Mouse (Mus musculus) spleen, adult 2 months (tissue): ENCODE results near the gene Armc9. TPM values are rescaled to one million over a fixed set of nuclear protein-coding genes. Genes with fewer than 3 reads are reported as not detected.
A peak's percentile ranks its signal among the peaks of the same experiment; 100 is the strongest.

Experiments
- DNase-seq, 2 experiments: peaks; one replicate each; pipeline versions ENCODE4 v3.0.0 to v3.0.0-alpha.2; 2012 to 2021; ENCODE audit warnings: low spot score in 2 of 2, low read depth in 1 of 2
- H3K27ac ChIP-seq: fragments of 200-500 bp; 2 replicates; pipeline ENCODE4 v1.5.1; 2012; ENCODE audit warnings: low read length, inconsistent platforms; ENCODE audit not compliant: insufficient read depth
- H3K27me3 ChIP-seq: fragments of 200-500 bp; 2 replicates; pipeline ENCODE4 v1.6.1; 2012; ENCODE audit warnings: mild to moderate bottlenecking, moderate library complexity, low read length, inconsistent platforms; ENCODE audit not compliant: control insufficient read depth, insufficient read depth
- H3K36me3 ChIP-seq: fragments of 200-500 bp; 2 replicates; pipeline ENCODE4 v1.6.1; 2012; ENCODE audit warnings: mild to moderate bottlenecking, low read length, inconsistent platforms; ENCODE audit not compliant: control insufficient read depth, insufficient read depth
- H3K4me1 ChIP-seq: fragments of 200-500 bp; 2 replicates; pipeline ENCODE4 v1.6.1; 2011; ENCODE audit warnings: inconsistent platforms; ENCODE audit not compliant: control insufficient read depth, insufficient read depth, insufficient read length
- H3K4me3 ChIP-seq: fragments of 200-500 bp; 2 replicates; pipeline ENCODE4 v1.5.1; 2011; ENCODE audit warnings: mild to moderate bottlenecking, inconsistent platforms; ENCODE audit not compliant: insufficient read depth, insufficient read length; ENCODE audit errors: extremely low read depth
- CTCF ChIP-seq: fragments of 200-500 bp; IDR thresholded peaks from 2 replicates; pipeline ENCODE4 v1.5.1; 2011; ENCODE audit warnings: mild to moderate bottlenecking, inconsistent platforms; ENCODE audit not compliant: insufficient read depth, insufficient read length, insufficient replicate concordance; ENCODE audit errors: extremely low read depth
- POLR2A ChIP-seq: fragments of 200-500 bp; IDR thresholded peaks from 2 replicates; pipeline ENCODE4 v1.6.1; 2011; ENCODE audit warnings: low read depth, low read length, inconsistent platforms
- WGBS: fragments of 180-500 bp; shearing (Covaris S2); methylation state at CpG from one replicate; pipeline ENCODE4 v1.1.7; 2018; 5-methylcytosine and 5-hydroxymethylcytosine counted together
- polyA plus RNA-seq: library from polyadenylated mRNA; depleted of rRNA; stranded (reverse); fragments of >200 nt; gene quantifications from 2 replicates; pipeline ENCODE4 v1.2.3, GENCODE M21; 2012

The Armc9 gene
- polyA plus RNA-seq, 1 experiment, result 2.7 TPM

DNA sequence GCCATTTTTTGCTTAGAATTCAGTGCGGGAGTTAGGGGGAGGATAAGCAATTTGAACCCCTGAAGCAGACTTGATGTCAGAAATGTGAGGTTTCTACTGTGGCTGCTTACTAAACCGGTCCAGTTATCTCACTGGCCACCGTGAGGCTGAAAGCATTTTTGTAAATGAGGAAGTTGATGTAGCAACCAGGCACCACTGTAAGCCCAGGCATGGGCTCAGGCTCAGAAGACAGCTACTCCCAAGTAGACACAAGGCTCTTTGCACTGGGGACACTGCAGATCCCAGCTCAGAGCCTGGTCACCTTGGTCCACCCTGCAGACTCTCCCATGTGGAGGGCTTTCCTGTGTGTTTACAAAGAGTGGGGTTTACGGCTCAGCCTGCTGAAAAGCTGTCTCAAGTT lies 79.2 kb downstream of the Armc9 start:
- DNase-seq, result peak; percentile 21 to 28
- WGBS, result 28% methylated on average over 4 of the region's 4 CpGs
- no peaks in the 10 kb centered on the region for H3K27me3 ChIP-seq
- peaks cover 17% of the 10 kb centered on the region for H3K4me1 ChIP-seq
- H3K27ac ChIP-seq, result peak overlapping the region; percentile 65; the same call in 1 of the 2 replicates
- H3K36me3 ChIP-seq, result no peaks in the 10 kb centered on the region
- no peak overlapping the region for H3K4me3 ChIP-seq
- TF ChIP-seq POLR2A (no peak), CTCF (no peak)

- Histone ChIP-seq H3K4me1 (peaks cover 8% of the 10 kb centered on the region; the same call in 1 of the 2 replicates), H3K27ac (no peak overlapping the region), H3K27me3 (no peaks in the 10 kb centered on the region), H3K4me3 (no peak overlapping the region), H3K36me3 (no peaks in the 10 kb centered on the region)
- WGBS, result 75% methylated on average over 10 of the region's 10 CpGs
- no peak for DNase-seq
- no peak for TF ChIP-seq POLR2A
Measured at GRCm38 (mm10) chr1:86235118-86235517, 80.5 kb downstream of the Armc9 start.

GRCm38 (mm10) chr1:86236442-86236841 lies 81.9 kb downstream of the Armc9 start:
- TF ChIP-seq POLR2A (no peak), CTCF (no peak)
- 92% methylated on average over 10 of the region's 10 CpGs for WGBS
- Histone ChIP-seq H3K36me3 (no peaks in the 10 kb centered on the region), H3K27ac (no peak overlapping the region), H3K4me1 (peaks cover 7% of the 10 kb centered on the region; the same call in 1 of the 2 replicates), H3K4me3 (no peak overlapping the region), H3K27me3 (no peaks in the 10 kb centered on the region)
- DNase-seq, result no peak

DNA sequence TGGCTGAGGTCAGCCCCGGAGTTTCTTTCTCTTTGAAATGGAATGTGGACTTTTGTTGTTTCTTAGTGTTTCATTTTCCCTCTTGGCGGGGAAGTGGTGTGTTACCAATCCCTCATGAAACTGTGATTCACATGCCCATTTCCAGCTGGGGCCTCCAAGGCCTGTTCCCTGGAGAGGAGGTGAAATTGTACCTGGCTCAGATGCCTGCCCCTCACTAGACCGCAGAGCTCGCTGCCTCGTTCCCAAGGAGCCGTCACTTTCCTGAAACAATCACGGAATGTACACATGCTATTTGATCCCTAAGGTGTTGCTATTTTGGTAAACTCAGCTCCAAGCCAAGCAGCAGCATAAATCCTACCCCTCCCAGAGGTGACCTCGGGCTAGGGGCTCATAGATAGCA lies 84.4 kb downstream of the Armc9 start:
- H3K27ac ChIP-seq, result no peak overlapping the region
- WGBS, result 93% methylated on average over 8 of the region's 8 CpGs
- H3K4me1 ChIP-seq, result 0 out of 2 replicates have a peak, but pooled peaks cover 2% of the 10 kb centered on the region
- TF ChIP-seq POLR2A (no peak), CTCF (no peak)
- no peak for DNase-seq
- H3K4me3 ChIP-seq, result no peak overlapping the region
- H3K27me3 ChIP-seq, result no peaks in the 10 kb centered on the region
- H3K36me3 ChIP-seq, result no peaks in the 10 kb centered on the region

DNA sequence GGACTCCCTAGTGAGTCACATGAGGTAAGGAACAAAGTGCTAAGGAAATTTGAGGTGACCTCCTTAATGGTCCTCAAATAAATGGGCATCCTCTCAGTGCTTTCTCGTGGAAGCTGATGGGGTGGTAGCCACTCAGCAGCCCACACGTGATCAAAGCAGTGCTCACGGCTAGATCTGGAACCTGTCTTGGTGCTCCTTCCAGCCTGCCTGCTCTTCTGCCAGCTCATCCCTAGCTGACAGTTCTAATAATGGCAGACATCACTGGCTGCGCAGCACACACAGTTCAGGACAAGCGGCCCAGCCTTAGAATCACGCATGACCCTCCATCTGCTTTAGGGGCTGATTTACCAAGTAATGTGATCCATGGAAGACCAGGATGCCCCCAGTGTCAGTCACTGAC lies 85.3 kb downstream of the Armc9 start:
- no peaks in the 10 kb centered on the region for H3K36me3 ChIP-seq
- WGBS, result 90% methylated on average over 6 of the region's 6 CpGs
- H3K4me1 ChIP-seq, result no peaks in the 10 kb centered on the region

DNA sequence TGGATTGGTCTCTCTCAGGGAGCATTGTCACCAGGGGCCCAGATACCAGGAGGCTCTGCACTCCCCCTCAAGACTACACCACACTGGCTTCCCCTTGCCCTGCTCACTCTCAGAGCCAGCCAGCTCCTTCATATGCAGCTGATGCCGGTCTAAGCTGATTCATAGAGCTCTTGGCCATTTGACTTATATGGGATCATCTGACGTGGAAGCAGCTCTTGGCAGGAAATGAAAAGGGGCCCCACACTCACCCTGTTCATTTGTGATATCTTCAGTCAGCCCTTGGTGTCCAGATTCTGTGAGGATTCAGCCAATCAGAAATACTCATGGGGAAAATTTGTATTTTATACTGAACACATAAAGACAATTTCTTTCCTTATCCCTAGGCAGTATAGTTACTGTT lies 86.4 kb downstream of the Armc9 start:
- Histone ChIP-seq H3K27me3 (no peaks in the 10 kb centered on the region), H3K27ac (no peak overlapping the region), H3K4me1 (no peaks in the 10 kb centered on the region), H3K4me3 (no peak overlapping the region), H3K36me3 (no peaks in the 10 kb centered on the region)
- TF ChIP-seq CTCF, result no peak
- TF ChIP-seq POLR2A, result no peak
- 57% methylated on average over 2 of the region's 2 CpGs for WGBS
- DNase-seq, result no peak

More for the DNA sequence above, 85.3 kb downstream of the Armc9 start:
- H3K27ac ChIP-seq, result no peak overlapping the region
- TF ChIP-seq POLR2A (no peak), CTCF (no peak)
- no peaks in the 10 kb centered on the region for H3K27me3 ChIP-seq
- no peak for DNase-seq
- no peak overlapping the region for H3K4me3 ChIP-seq

GRCm38 (mm10) chr1:86243490-86243889 lies 88.9 kb downstream of the Armc9 start:
- H3K27me3 ChIP-seq, result no peaks in the 10 kb centered on the region
- no peak overlapping the region for H3K27ac ChIP-seq
- no peaks in the 10 kb centered on the region for H3K4me1 ChIP-seq
- WGBS, result 79% methylated on average over 6 of the region's 6 CpGs
- H3K4me3 ChIP-seq, result no peak overlapping the region
- H3K36me3 ChIP-seq, result no peaks in the 10 kb centered on the region
- no peak for DNase-seq
- TF ChIP-seq POLR2A, result no peak
- no peak for TF ChIP-seq CTCF
